Mouse (Mus musculus) hindbrain, embryonic 14.5 days (tissue): ENCODE measurements around the gene Cmklr1. TPM values are rescaled to one million over a fixed set of nuclear protein-coding genes. Genes with fewer than 3 reads are reported as not detected.
"Not testable (repeated sequence)": the region's sequence is repeated elsewhere in the genome, so short reads cannot be mapped to it uniquely, and the experiment has no call there.

Experiments
- ATAC-seq: fragments of 200-750 bp; cut with Nextera tagmentation; 2 replicates; pipeline ENCODE4 v1.8.0; 2017; ENCODE audit warnings: moderate number of reproducible peaks, mild to moderate bottlenecking, moderate TSS enrichment, moderate library complexity; ENCODE audit not compliant: low FRiP score
- DNase-seq: peaks from one replicate; pipeline ENCODE4 v3.0.0-alpha.2; 2015; ENCODE audit warnings: low spot score
- H3K27ac ChIP-seq: fragments of 300-500 bp; sonication (generic); 2 replicates; pipeline ENCODE4 v1.5.1; 2014; ENCODE audit warnings: mild to moderate bottlenecking, moderate library complexity
- H3K27me3 ChIP-seq: fragments of 300-500 bp; sonication (generic); 2 replicates; pipeline ENCODE4 v1.6.1; 2014; ENCODE audit warnings: mild to moderate bottlenecking, low read length, mixed read lengths; ENCODE audit not compliant: control insufficient read depth, insufficient read depth
- H3K36me3 ChIP-seq: fragments of 300-500 bp; sonication (generic); replicated peaks from 2 replicates; pipeline ENCODE4 v1.6.1; 2014; ENCODE audit not compliant: control insufficient read depth, insufficient read depth
- H3K4me1 ChIP-seq: fragments of 300-500 bp; sonication (generic); replicated peaks from 2 replicates; pipeline ENCODE4 v1.6.1; 2014; ENCODE audit warnings: antibody characterized with exemption, low read length, mixed read lengths; ENCODE audit not compliant: control insufficient read depth, insufficient read depth
- H3K4me2 ChIP-seq: fragments of 300-500 bp; sonication (generic); replicated peaks from 2 replicates; pipeline ENCODE4 v1.6.1; 2014; ENCODE audit warnings: mild to moderate bottlenecking, moderate library complexity
- H3K4me3 ChIP-seq: fragments of 300-500 bp; sonication (generic); replicated peaks from 2 replicates; pipeline ENCODE4 v1.5.1; 2014; ENCODE audit warnings: mild to moderate bottlenecking, low read length
- H3K9ac ChIP-seq: fragments of 300-500 bp; sonication (generic); 2 replicates; pipeline ENCODE4 v1.6.1; 2014
- H3K9me3 ChIP-seq: fragments of 300-500 bp; sonication (generic); 2 replicates; pipeline ENCODE4 v1.6.1; 2016; ENCODE audit warnings: low read length; ENCODE audit not compliant: control insufficient read depth
- WGBS: fragments of 180-500 bp; shearing (Covaris S2); extraction: QIAGEN DNeasy Blood & Tissue Kit; methylation state at CpG from one replicate; pipeline ENCODE4 v1.1.7; 2014; 5-methylcytosine and 5-hydroxymethylcytosine counted together
- polyA plus RNA-seq: library from polyadenylated mRNA; unstranded; fragments of >200 nt; fragmentation: Nextera tagmentation; extraction: Ambion mirVana; gene quantifications from 2 replicates; pipeline ENCODE4 v1.2.1, GENCODE M21; 2014

Gene Cmklr1
- polyA plus RNA-seq, 1 experiment from 2014 or later, result 2.7 TPM

DNA sequence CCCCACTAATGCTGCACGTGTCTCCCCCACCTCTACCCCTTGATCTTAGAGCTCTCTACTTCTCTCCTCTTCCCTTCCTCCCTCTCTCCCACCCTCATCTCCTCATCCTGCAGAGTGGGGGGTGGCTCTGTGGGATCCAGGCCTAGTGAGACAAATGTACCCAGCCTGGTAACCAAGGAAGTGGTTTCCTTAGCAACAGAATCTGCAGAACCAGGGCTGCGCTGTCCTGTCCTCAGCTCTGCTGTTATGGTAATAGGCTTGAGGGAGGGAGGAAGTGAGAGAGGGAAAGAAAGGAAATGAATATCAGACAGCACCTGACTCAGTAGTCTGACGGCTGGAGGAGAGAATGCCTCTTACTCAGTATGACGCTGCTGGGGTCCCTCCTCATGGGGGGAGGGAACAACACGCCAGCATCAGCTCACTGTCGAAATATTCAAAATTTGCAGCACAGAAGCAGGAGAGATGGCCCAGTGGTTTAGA lies 58.4 kb downstream of the Cmklr1 start:
- H3K9me3 ChIP-seq, result no peaks in the 10 kb centered on the region
- under 1% methylated on average over 6 of the region's 6 CpGs for WGBS
- ATAC-seq, result peak; percentile 90
- H3K27me3 ChIP-seq, result no peaks in the 10 kb centered on the region
- H3K4me2 ChIP-seq, result no peak overlapping the region
- no peak overlapping the region for H3K4me3 ChIP-seq
- peaks cover 32% of the 10 kb centered on the region for H3K4me1 ChIP-seq
- peak overlapping the region; percentile 91 for H3K27ac ChIP-seq
- no peak overlapping the region for H3K9ac ChIP-seq
- DNase-seq, result peak; percentile 80
- no peaks in the 10 kb centered on the region for H3K36me3 ChIP-seq

DNA sequence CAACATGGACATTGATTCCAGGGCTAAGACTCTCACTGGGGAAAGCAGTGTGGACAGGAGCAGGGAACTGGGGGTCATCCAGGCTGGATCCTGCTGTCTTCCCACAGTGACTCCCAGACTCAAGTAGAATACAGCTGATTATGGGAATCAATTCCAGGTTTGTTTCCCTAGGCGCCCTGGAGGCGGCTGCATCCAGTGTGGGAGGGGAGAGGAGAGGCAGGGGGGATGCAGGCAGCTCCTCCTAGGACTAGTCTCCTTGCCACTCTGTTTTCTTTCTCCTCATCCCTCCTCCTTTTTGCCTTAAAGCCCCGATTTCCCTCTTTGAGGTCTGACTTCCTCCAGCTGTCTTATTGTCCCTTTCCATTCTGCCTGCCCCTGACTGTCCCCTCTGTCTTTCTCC lies 59.1 kb downstream of the Cmklr1 start:
- ATAC-seq (0 out of 2 replicates have a peak, but pooled peaks have one; percentile 15), DNase-seq (no peak)
- H3K9me3 ChIP-seq, result no peaks in the 10 kb centered on the region
- no peaks in the 10 kb centered on the region for H3K36me3 ChIP-seq
- H3K27me3 ChIP-seq, result no peaks in the 10 kb centered on the region
- H3K27ac ChIP-seq, result peak overlapping the region; percentile 91
- H3K4me1 ChIP-seq, result peaks cover 32% of the 10 kb centered on the region
- H3K4me2 ChIP-seq, result no peak overlapping the region
- H3K4me3 ChIP-seq, result no peak overlapping the region
- 7% methylated on average over 3 of the region's 3 CpGs for WGBS
- 0 out of 2 replicates have a peak overlapping the region, but pooled peaks have one; percentile 10 for H3K9ac ChIP-seq

DNA sequence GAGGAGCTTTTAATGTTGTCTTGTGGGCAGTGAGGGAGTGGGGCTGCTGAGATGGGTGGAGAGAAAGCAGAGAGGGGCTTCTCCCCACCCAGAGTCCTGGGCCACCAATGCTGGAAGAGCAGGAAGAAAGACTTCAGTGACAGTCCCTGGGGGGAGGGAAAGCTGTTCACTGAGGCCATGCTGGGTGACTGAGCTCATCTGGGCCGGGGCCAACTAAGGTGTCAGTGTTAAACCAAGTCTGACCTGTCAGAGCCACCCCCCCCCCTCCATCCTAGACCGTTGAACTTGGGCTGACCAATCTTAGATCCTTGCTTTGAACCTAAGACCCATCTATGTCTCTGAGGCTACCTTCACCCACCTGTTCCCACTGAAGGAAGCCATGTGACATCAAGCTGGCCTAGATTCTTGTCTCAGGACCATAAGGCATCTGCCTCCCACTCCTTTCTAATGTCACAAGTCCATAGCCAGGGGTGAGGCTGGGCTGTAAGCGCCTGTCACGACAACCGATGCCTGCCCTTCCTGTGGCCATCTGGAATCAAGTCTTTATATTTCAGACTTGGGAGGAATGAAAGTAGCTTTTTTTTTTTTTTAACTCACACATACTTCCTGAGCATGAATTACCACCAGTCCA lies 60.1 kb downstream of the Cmklr1 start:
- H3K27ac ChIP-seq, result no peak overlapping the region
- WGBS, result 76% methylated on average over 5 of the region's 5 CpGs

DNA sequence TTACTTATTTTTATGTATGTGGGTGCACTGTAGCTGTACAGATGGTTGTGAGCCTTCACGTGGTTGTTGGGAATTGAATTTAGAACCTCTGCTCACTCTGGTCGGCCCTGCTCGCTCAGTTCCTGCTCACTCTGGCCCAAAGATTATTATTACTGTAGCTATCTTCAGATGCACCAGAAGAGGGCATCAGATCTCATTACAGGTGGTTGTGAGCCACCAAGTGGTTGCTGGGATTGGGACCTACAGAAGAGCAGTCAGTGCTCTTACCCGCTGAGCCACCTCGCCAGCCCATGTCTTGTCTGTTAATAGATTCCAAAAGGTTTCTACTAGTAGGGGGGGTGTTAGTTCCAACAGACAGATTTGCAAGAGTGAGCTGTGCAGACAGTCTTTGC lies 63.8 kb downstream of the Cmklr1 start:
- not testable (repeated sequence) for DNase-seq, H3K36me3 ChIP-seq, H3K4me3 ChIP-seq, H3K27ac ChIP-seq, ATAC-seq, H3K9me3 ChIP-seq, H3K27me3 ChIP-seq, H3K4me1 ChIP-seq, H3K4me2 ChIP-seq, H3K9ac ChIP-seq
- WGBS, result 40% methylated on average over 5 of the region's 5 CpGs

More for the DNA sequence above, 60.1 kb downstream of the Cmklr1 start:
- Histone ChIP-seq H3K9me3 (no peaks in the 10 kb centered on the region), H3K4me2 (no peak overlapping the region), H3K4me1 (peaks cover 32% of the 10 kb centered on the region), H3K4me3 (no peak overlapping the region), H3K27me3 (no peaks in the 10 kb centered on the region), H3K36me3 (no peaks in the 10 kb centered on the region), H3K9ac (no peak overlapping the region)
- DNase-seq, result no peak
- no peak for ATAC-seq

DNA sequence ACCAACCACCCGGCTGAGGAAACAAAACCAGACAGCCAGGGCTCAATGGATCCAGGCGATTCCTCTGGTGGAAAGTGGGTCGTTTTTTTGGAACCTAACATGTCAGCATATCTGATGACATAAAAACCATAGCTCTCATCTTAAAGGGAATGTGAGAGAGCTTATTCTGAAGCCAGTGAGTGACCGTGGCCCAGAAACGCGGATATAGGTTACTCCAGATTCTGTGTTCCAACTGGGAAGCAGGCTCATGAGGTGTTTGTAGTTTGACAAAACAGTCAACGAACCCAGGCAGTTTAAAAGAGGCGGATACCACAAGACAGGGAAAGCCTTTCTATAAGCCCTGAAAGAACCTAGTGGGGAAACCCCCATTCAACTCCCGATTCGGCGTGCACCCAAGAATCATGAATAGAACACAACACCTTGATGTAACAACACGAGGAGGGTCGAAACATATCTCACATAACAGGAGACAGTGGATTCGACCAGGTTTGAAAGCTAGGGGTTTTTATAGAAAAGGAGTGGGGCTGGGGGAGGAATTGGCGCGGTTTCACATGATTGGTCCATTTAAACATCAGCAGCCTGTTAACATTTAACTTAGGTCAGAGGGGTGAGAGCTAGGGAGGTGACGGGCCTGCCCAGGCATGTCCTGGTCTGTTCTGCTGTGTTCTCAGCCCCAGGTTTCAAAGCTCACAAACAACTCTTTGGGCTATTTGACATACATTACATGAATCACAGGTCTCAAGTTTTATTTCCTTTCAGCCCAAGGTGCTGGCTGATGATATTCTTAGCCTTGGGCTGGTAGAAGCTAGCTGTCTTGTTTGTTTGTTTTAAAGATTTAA lies 64.4 kb downstream of the Cmklr1 start:
- not testable (repeated sequence) for H3K9ac ChIP-seq, H3K27me3 ChIP-seq, H3K9me3 ChIP-seq, H3K36me3 ChIP-seq, ATAC-seq, DNase-seq, H3K4me3 ChIP-seq, H3K4me2 ChIP-seq, H3K27ac ChIP-seq, H3K4me1 ChIP-seq
- WGBS, result 80% methylated on average over 17 of the region's 17 CpGs

DNA sequence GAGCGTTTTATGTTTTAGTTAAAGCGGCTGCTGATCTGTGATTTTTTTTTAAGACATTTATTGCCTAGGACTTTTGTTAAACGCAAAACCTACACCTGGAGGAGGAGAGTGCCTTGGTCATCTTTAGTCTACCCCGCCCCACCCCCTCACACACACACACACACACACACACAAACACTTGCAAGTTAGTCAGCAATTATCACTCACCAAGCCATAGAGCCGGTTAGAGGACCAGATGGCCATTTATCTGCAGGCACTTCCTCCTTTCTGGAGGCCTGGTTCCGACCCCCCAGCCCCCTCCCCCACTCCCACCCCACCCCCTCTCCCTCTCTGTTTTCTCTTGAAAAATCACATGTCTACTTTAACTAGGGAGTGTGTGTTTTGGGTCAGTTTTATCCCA lies 65.8 kb downstream of the Cmklr1 start:
- WGBS, result 56% methylated on average over 6 of the region's 6 CpGs
- no peak for DNase-seq
- Histone ChIP-seq H3K4me3 (no peak overlapping the region), H3K27ac (no peak overlapping the region), H3K36me3 (no peaks in the 10 kb centered on the region), H3K9ac (no peak overlapping the region), H3K4me1 (peaks cover 6% of the 10 kb centered on the region; the same call in 1 of the 2 replicates), H3K27me3 (no peaks in the 10 kb centered on the region), H3K9me3 (no peaks in the 10 kb centered on the region), H3K4me2 (no peak overlapping the region)
- no peak for ATAC-seq

DNA sequence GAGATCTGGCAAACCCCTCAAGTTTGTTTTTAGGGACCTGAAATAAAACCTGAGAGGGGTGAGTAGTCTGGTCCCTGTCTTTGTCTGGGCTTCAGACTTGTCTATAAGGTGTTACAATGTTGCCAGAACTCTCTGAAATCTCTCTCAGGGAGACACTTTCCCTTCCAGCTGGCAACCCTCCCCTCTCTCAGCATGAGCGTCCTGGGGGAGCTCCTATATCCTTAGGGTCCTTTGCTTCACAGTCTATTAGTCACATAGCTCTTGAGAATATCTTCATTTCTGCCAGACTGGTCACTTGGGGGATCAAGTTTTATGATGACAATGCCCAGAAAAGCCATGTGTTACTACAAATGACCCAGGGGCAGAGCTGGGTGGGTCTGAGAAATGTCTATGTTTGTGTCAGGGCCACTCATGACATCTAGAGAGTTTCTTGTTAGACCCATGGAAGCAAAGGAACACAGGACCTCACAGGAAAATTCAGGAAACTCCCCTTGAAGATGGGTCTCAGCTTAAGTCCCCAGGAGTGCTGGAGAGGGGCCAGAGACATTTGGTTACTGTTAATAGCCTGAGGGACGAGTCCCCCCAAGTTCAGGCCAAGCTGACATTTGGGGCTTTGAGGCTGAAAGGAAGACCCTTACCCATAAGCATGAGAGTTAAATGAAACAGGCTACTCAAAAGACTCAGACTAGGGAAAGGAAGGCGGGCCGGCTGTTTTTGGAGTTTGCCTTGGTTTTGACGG lies 66.6 kb downstream of the Cmklr1 start:
- no peaks in the 10 kb centered on the region for H3K9me3 ChIP-seq
- H3K27me3 ChIP-seq, result no peaks in the 10 kb centered on the region
- WGBS, result 80% methylated on average over 5 of the region's 5 CpGs
- no peak overlapping the region for H3K4me2 ChIP-seq
- no peak overlapping the region for H3K27ac ChIP-seq
- no peaks in the 10 kb centered on the region for H3K36me3 ChIP-seq
- ATAC-seq (no peak), DNase-seq (no peak)
- no peak overlapping the region for H3K4me3 ChIP-seq
- no peak overlapping the region for H3K9ac ChIP-seq
- H3K4me1 ChIP-seq, result peaks cover 15% of the 10 kb centered on the region

DNA sequence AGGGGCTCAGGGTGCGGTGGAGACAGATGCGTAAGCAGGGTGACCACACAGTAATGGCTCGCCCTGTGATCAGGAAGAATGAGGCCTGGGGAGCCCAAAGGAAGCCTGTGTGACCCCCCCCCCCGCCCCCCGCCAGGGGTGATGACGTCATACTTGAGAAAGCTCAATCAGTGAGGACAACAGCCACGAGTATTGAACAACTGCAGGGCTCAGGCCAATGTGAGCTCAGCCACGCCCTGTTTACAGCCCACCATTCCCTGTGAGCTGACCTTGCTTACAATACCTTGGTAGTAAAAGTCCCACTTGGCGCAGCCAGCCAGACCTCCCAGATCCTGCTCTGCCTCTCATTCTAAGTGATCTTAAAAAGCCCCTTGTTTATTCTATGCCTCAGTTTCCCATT lies 69.4 kb downstream of the Cmklr1 start:
- 71% methylated on average over 9 of the region's 9 CpGs for WGBS
- no peak overlapping the region for H3K4me2 ChIP-seq

DNA sequence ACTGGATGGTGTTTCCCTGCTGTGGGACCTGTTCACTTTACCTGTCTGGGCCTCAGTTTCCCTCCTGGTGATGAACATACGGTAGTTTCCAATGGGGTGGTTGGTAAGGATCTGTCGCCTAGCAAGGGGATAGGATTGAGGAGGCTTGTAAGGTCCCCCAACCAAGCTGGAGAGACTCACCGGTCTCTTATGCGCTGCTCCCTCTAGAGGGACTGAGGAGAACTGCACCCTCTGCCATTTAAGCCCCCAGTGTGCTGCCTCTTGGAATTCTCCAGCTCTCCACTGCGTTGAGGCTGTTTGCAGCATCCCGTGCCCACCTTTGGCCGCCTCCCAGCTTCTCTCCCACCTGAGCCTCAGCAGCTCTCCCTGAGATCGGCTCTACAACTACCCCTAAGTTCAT lies 70.0 kb downstream of the Cmklr1 start:
- H3K36me3 ChIP-seq, result no peaks in the 10 kb centered on the region
- H3K27me3 ChIP-seq, result no peaks in the 10 kb centered on the region
- H3K9me3 ChIP-seq, result no peaks in the 10 kb centered on the region
- peak; percentile 47 for DNase-seq
- H3K4me2 ChIP-seq, result no peak overlapping the region
- H3K4me1 ChIP-seq, result peaks cover 31% of the 10 kb centered on the region
- H3K9ac ChIP-seq, result no peak overlapping the region
- 43% methylated on average over 8 of the region's 8 CpGs for WGBS
- H3K27ac ChIP-seq, result no peak overlapping the region
- no peak for ATAC-seq
- H3K4me3 ChIP-seq, result no peak overlapping the region

More for the DNA sequence above, 69.4 kb downstream of the Cmklr1 start:
- Histone ChIP-seq H3K4me1 (peaks cover 31% of the 10 kb centered on the region), H3K4me3 (no peak overlapping the region), H3K9ac (no peak overlapping the region), H3K27ac (no peak overlapping the region), H3K36me3 (no peaks in the 10 kb centered on the region), H3K27me3 (no peaks in the 10 kb centered on the region), H3K9me3 (no peaks in the 10 kb centered on the region)
- ATAC-seq (no peak), DNase-seq (no peak)
